Mouse (Mus musculus) olfactory bulb, adult 2 months (tissue): ENCODE measurements around the gene Inmt.

Experiments
- CTCF ChIP-seq: fragments of 200-500 bp; IDR thresholded peaks from 2 replicates; pipeline ENCODE4 v1.5.1; 2012; ENCODE audit warnings: low read depth, mild to moderate bottlenecking, low read length, moderate library complexity; ENCODE audit not compliant: insufficient read depth
- POLR2A ChIP-seq: fragments of 200-500 bp; IDR thresholded peaks from 2 replicates; pipeline ENCODE4 v1.6.1; 2012; ENCODE audit warnings: mild to moderate bottlenecking, low read depth, low read length, moderate library complexity; ENCODE audit not compliant: insufficient read depth

DNA sequence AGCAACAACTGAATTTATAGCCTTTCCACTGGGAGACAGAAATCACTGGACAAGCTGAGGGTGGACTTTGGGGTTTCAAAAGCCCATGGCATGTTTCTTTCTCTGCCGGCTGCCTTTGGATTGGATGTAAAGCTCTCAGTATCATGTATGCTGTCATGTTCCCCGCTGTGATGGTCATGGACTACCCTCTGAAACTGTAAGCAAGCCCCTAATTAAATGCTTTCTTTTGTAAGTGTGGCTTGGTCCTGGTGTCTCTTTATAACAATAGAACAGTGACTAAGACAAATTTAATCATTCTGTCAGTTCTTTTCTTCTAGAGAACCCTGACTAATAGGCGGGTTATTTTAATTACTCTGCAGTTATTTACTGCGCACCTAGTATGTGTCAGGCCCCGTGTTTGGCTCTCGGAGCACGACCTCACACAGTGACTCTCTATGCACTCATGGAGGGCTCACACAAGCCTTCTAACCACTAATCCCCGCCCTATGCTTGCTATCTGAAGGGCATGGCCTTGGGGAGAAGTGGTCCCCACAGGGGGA, 11.7 kb downstream of the Inmt start:
- TF ChIP-seq CTCF = no peak
- no peak for TF ChIP-seq POLR2A
